Mouse (Mus musculus) limb, embryonic 10.5 days (tissue): ENCODE measurements around the gene Ecm1. TPM values are rescaled to one million over a fixed set of nuclear protein-coding genes. Genes with fewer than 3 reads are reported as not detected.

Source experiments
- DNase-seq: peaks from one replicate; pipeline ENCODE4 v3.0.0-alpha.2; 2017; ENCODE audit warnings: low spot score
- H3K27ac ChIP-seq: fragments of 300-500 bp; sonication (generic); 2 replicates; pipeline ENCODE4 v1.5.1; 2016; ENCODE audit warnings: mild to moderate bottlenecking
- H3K27me3 ChIP-seq: fragments of 300-500 bp; sonication (generic); 2 replicates; pipeline ENCODE4 v1.6.1; 2016; ENCODE audit warnings: low read depth, mild to moderate bottlenecking; ENCODE audit not compliant: poor library complexity, severe bottlenecking
- H3K36me3 ChIP-seq: fragments of 300-500 bp; sonication (generic); 2 replicates; pipeline ENCODE4 v1.6.1; 2016; ENCODE audit warnings: mild to moderate bottlenecking, moderate library complexity
- H3K4me1 ChIP-seq: fragments of 300-500 bp; sonication (generic); 2 replicates; pipeline ENCODE4 v1.6.1; 2016
- H3K4me3 ChIP-seq: fragments of 300-500 bp; sonication (generic); 2 replicates; pipeline ENCODE4 v1.5.1; 2016; ENCODE audit warnings: mild to moderate bottlenecking, moderate library complexity
- H3K9me3 ChIP-seq: fragments of 300-500 bp; sonication (generic); replicated peaks from 2 replicates; pipeline ENCODE4 v1.6.1; 2016; ENCODE audit warnings: mild to moderate bottlenecking
- WGBS: fragments of 180-500 bp; shearing (Covaris S2); methylation state at CpG from one replicate; pipeline ENCODE4 v1.1.7; 2016; 5-methylcytosine and 5-hydroxymethylcytosine counted together
- polyA plus RNA-seq: library from polyadenylated mRNA; unstranded; fragments of >200 nt; fragmentation: Nextera tagmentation; extraction: Ambion mirVana; gene quantifications from 2 replicates; pipeline ENCODE4 v1.2.1, GENCODE M21; 2016

Gene Ecm1
- polyA plus RNA-seq, 1 experiment from 2014 or later, result 7.5 TPM

DNA sequence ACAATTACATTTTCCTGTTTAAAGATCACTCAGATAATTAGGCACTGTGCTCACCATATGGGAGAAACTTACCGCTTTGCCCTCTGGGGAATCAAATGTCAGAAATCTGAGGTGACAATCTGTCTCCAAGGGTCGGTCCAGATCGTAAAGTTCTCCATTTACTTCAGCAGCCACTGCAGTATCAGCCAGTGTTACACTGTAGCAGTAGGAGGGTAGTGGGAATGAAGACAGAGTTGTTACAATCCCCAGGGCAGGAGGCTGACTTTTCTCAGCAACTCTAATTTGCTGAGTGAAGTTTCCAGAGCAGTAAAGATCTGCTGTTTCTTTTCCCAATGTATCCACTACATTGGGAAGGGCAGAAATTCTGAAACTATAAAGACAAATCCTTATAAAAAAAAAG, 13.6 kb upstream of the Ecm1 start:
- Histone ChIP-seq H3K9me3 (no peaks in the 10 kb centered on the region), H3K4me1 (peaks cover 7% of the 10 kb centered on the region; the same call in 1 of the 2 replicates), H3K27me3 (no peaks in the 10 kb centered on the region), H3K4me3 (no peak overlapping the region), H3K36me3 (peaks cover 51% of the 10 kb centered on the region), H3K27ac (no peak overlapping the region)
- no peak for DNase-seq
- WGBS, result 78% methylated on average over 3 of the region's 3 CpGs

GRCm38 (mm10) chr3:95740406-95740805, 1.0 kb upstream of the Ecm1 start:
- 75% methylated on average over 8 of the region's 8 CpGs for WGBS
- Histone ChIP-seq H3K4me3 (no peak overlapping the region), H3K27me3 (no peaks in the 10 kb centered on the region), H3K36me3 (peaks cover 97% of the 10 kb centered on the region), H3K4me1 (peaks cover 10% of the 10 kb centered on the region), H3K9me3 (no peaks in the 10 kb centered on the region), H3K27ac (peak overlapping the region; percentile 50; the same call in 1 of the 2 replicates)
- DNase-seq, result no peak

GRCm38 (mm10) chr3:95735071-95735670, 4.2 kb downstream of the Ecm1 start:
- H3K36me3 ChIP-seq, result peaks cover 65% of the 10 kb centered on the region
- peaks cover 12% of the 10 kb centered on the region; the same call in 1 of the 2 replicates for H3K4me1 ChIP-seq
- H3K4me3 ChIP-seq, result no peak overlapping the region
- H3K27me3 ChIP-seq, result no peaks in the 10 kb centered on the region
- no peak for DNase-seq
- H3K9me3 ChIP-seq, result no peaks in the 10 kb centered on the region
- no peak overlapping the region for H3K27ac ChIP-seq
- WGBS, result 86% methylated on average over 12 of the region's 12 CpGs

GRCm38 (mm10) chr3:95734092-95734702, 5.2 kb downstream of the Ecm1 start:
- H3K27me3 ChIP-seq, result no peaks in the 10 kb centered on the region
- 84% methylated on average over 13 of the region's 13 CpGs for WGBS
- H3K9me3 ChIP-seq, result no peaks in the 10 kb centered on the region
- no peak overlapping the region for H3K4me3 ChIP-seq
- H3K27ac ChIP-seq, result no peak overlapping the region
- H3K36me3 ChIP-seq, result peaks cover 55% of the 10 kb centered on the region
- DNase-seq, result no peak
- peaks cover 10% of the 10 kb centered on the region; the same call in 1 of the 2 replicates for H3K4me1 ChIP-seq

- WGBS, result 88% methylated on average over 11 of the region's 11 CpGs
- Histone ChIP-seq H3K4me3 (no peak overlapping the region), H3K27me3 (no peaks in the 10 kb centered on the region), H3K4me1 (peaks cover 9% of the 10 kb centered on the region; the same call in 1 of the 2 replicates), H3K36me3 (peaks cover 45% of the 10 kb centered on the region), H3K27ac (no peak overlapping the region), H3K9me3 (no peaks in the 10 kb centered on the region)
- DNase-seq, result no peak
Measured at GRCm38 (mm10) chr3:95732744-95733521, 6.4 kb downstream of the Ecm1 start.

DNA sequence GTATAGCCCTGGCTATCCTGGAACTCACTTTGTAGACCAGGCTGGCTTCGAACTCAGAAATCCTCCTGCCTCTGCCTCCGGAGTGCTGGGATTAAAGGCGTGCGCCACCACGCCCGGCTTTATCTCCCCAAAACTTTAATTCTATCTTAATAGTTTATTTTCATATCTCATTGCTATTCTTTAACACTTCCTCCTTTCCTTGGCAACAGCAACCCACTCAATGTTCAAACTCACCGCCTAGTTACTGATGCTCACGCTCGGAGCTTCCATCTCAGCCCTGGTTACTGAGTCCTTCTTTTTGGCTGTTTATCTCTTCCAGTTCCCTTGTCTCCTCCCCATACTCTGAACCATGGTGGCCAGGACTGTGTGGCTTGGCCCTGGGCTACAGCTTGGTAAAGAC, 7.1 kb downstream of the Ecm1 start:
- WGBS, result 97% methylated on average over 9 of the region's 9 CpGs
- Histone ChIP-seq H3K27ac (no peak overlapping the region; the same call in 1 of the 2 replicates), H3K4me1 (peaks cover 9% of the 10 kb centered on the region; the same call in 1 of the 2 replicates), H3K4me3 (no peak overlapping the region), H3K27me3 (no peaks in the 10 kb centered on the region), H3K36me3 (peaks cover 38% of the 10 kb centered on the region), H3K9me3 (no peaks in the 10 kb centered on the region)
- DNase-seq, result no peak

DNA sequence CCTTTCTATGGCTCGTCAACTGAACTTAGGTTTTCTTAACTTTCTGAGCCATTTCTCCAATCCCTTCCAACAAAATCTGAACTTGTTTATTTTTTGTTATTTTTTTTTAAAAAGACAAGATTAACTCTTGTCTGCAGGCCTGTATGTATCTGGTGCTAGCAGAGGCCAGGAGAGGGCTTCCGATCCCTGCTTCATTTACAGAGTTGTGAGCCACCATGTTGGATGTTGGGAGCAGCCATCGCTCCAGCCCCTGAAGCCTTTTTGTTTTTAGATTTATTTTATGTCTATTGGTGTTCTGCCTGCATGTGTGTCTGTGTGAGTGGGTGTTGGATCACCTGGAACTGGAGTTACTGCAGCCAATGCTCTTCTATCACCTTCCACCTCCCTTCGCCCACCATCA, 7.6 kb downstream of the Ecm1 start:
- Histone ChIP-seq H3K4me1 (peaks cover 9% of the 10 kb centered on the region; the same call in 1 of the 2 replicates), H3K27me3 (no peaks in the 10 kb centered on the region), H3K4me3 (no peak overlapping the region), H3K9me3 (no peaks in the 10 kb centered on the region), H3K27ac (no peak overlapping the region; the same call in 1 of the 2 replicates), H3K36me3 (peaks cover 34% of the 10 kb centered on the region)
- 88% methylated on average over 4 of the region's 4 CpGs for WGBS
- DNase-seq, result no peak

- Histone ChIP-seq H3K27ac (peak overlapping the region; percentile 2; the same call in 1 of the 2 replicates), H3K4me3 (no peak overlapping the region), H3K4me1 (peaks cover 9% of the 10 kb centered on the region; the same call in 1 of the 2 replicates), H3K9me3 (no peaks in the 10 kb centered on the region), H3K36me3 (peaks cover 20% of the 10 kb centered on the region), H3K27me3 (no peaks in the 10 kb centered on the region)
- WGBS, result 77% methylated on average over 7 of the region's 7 CpGs
- DNase-seq, result no peak
Measured at GRCm38 (mm10) chr3:95730431-95730830, 8.9 kb downstream of the Ecm1 start.

DNA sequence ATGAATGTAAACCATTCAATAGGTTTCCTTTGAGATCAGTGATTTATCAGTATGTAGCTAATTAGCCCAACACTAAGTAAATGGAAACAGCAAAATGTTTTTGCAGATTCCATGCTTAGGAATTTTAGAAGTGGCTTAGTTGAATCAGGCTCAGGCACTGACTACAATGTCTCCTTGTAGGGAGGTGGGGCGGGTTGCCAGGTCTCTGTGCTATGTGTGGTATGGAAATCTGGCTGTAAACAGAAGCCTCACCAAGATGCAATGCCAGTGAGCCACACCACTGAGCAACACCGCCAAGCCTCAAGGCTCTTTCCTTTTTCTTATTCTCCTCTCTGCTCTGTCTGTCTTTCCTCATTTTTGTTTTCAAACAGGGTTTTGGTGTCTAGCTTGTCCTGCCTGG, 10.5 kb downstream of the Ecm1 start:
- no peak overlapping the region for H3K27ac ChIP-seq
- DNase-seq, result no peak
- H3K9me3 ChIP-seq, result no peaks in the 10 kb centered on the region
- peaks cover 5% of the 10 kb centered on the region for H3K36me3 ChIP-seq
- 0 out of 2 replicates have a peak, but pooled peaks cover 5% of the 10 kb centered on the region for H3K4me1 ChIP-seq
- no peaks in the 10 kb centered on the region for H3K27me3 ChIP-seq
- no peak overlapping the region for H3K4me3 ChIP-seq
- WGBS, result 77% methylated on average over 2 of the region's 2 CpGs

DNA sequence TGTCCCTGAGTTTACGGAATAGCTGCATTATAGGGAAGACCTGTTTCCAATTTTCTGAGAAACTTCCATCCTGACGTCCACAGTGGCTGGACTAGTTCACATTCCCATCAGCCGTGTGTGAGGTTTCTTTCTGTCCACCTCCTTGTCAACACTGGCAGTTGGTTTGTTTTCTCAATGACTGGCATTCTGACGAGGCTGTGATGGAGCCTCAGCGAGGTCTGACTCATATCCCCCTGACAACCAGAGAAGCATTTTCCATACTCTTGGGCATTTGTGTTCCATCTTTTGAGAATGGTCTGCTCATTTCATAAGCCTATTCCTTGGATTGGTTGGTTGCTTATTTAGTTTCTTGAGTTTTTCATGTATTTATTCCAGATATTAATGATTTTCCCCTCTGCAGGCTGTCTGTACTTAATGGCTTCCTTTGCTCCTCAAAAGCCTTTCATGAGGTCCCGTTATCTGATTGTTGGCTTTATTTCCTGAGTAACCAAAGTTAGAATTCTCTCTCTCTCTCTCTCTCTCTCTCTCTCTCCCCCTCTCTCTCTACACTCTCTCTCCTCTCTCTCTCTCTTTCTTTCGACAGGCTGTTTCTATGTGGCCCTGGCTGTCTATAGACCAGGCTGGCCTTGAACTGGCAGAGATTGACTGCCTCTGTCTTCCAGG, 12.5 kb downstream of the Ecm1 start:
- WGBS, result 67% methylated on average over 7 of the region's 7 CpGs
- H3K27ac ChIP-seq, result no peak overlapping the region
- no peaks in the 10 kb centered on the region for H3K9me3 ChIP-seq
- no peak overlapping the region for H3K4me3 ChIP-seq
- 0 out of 2 replicates have a peak, but pooled peaks cover 5% of the 10 kb centered on the region for H3K4me1 ChIP-seq
- H3K36me3 ChIP-seq, result no peaks in the 10 kb centered on the region
- no peak for DNase-seq
- H3K27me3 ChIP-seq, result no peaks in the 10 kb centered on the region

DNA sequence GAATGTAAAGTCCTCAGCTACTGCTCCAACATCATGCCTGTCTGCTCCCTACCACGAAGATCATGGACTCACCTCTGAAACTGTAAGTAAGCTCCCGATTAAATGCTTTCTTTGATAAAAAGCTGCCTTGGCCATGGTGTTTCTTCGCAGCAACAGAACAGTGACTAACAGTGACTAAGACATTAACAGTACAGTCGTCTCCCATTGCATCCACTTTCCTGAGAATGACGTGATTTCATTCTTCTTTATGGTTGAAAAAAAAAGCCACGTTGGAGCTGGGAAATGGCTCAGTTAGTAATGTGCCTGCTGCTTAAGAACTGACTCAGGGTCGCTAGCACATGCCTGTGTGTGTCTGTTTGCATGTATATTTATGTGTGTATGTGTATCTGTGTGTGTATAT, 13.5 kb downstream of the Ecm1 start:
- no peaks in the 10 kb centered on the region for H3K27me3 ChIP-seq
- no peaks in the 10 kb centered on the region for H3K36me3 ChIP-seq
- H3K27ac ChIP-seq, result no peak overlapping the region
- no peaks in the 10 kb centered on the region for H3K9me3 ChIP-seq
- DNase-seq, result no peak
- H3K4me1 ChIP-seq, result 0 out of 2 replicates have a peak, but pooled peaks cover 5% of the 10 kb centered on the region
- no peak overlapping the region for H3K4me3 ChIP-seq
- WGBS, result 85% methylated on average over 7 of the region's 7 CpGs

GRCm38 (mm10) chr3:95722386-95722785, 17.0 kb downstream of the Ecm1 start:
- Histone ChIP-seq H3K36me3 (no peaks in the 10 kb centered on the region), H3K27me3 (no peaks in the 10 kb centered on the region)
- WGBS, result 67% methylated on average over 3 of the region's 3 CpGs

More at GRCm38 (mm10) chr3:95722386-95722785, 17.0 kb downstream of the Ecm1 start:
- Histone ChIP-seq H3K27ac (no peak overlapping the region), H3K4me1 (no peaks in the 10 kb centered on the region), H3K9me3 (no peaks in the 10 kb centered on the region), H3K4me3 (no peak overlapping the region)
- no peak for DNase-seq
